Mouse (Mus musculus): ENCODE data around the gene Vps53.

DNA sequence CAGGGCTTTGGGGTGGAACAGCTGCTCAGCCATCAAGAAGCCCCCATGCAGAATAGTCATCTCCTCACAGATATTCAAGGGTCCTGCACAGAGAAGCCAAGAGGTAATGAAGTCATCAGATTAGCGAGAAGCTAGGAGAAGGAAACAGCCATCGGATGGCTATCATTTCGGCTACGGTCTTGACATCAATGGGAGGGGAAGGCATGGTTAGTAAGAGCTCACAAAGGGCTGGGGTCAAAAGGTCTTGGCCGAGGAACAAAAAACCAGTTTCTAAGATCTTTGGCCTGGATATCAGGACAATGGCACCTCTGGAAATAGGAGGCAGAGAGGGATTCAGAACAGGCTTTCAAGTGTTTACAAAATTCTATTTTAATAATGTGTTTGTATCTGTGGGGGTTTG lies 34.4 kb upstream of the Vps53 start:
- TF ChIP-seq POLR2A (IDR thresholded peaks at IDR 0.05; ENCODE audit: extremely low read depth, insufficient read depth, low read length) (no peak), CTCF (IDR thresholded peaks at IDR 0.05; ENCODE audit: extremely low read depth, insufficient read depth, low read length) (no peak)

Measured in cortical plate, adult 2 months (tissue).